Mouse (Mus musculus) cerebellum, adult (tissue): ENCODE measurements around the gene Auts2.

ENCODE experiments used
- ATAC-seq: cut with Nextera tagmentation; 2 replicates; pipeline ENCODE4 v1.9.2; 2017; ENCODE audit warnings: mild to moderate bottlenecking, moderate library complexity, mixed read lengths; ENCODE audit not compliant: insufficient number of reproducible peaks, low FRiP score, low TSS enrichment

The Auts2 gene

DNA sequence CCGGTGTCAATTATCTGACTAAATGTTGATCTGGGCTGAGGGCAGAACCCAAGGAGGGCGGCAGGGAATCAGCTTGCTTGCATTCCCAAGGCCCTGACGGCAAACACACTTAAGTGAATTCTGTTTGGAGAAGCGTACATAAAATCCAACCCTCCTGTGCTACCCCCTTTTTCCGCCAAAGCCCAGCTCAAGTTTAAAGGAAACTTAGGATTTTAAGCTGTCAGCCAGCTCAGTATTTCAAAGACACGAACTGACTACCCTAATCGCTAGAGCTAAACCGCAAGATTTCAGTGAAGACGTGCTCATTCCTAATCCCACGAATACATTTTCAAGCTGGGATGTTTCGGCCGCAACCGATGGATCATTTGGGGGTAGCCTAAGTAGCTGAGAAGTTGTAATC lies 490.5 kb downstream of the Auts2 start:
- no peak for ATAC-seq

DNA sequence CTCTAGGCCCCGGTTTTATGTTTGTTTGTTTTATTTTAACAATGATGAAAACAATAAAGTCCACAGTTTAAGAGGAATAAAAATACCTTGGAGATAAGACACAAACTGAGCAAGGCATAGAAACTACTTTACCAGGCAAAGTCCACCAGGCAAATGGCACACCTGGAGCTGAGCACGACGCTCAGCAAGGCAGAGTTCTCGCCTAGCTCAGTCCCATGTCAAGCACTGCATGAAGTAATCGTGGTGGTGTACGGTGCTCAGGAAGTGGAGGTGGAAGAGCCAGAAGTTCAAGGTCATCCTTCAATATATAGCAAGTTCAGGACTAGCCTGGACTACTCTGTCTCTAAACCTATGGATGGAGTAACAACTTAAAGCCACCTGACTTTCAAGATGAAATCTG lies 503.6 kb downstream of the Auts2 start:
- ATAC-seq, result no peak

DNA sequence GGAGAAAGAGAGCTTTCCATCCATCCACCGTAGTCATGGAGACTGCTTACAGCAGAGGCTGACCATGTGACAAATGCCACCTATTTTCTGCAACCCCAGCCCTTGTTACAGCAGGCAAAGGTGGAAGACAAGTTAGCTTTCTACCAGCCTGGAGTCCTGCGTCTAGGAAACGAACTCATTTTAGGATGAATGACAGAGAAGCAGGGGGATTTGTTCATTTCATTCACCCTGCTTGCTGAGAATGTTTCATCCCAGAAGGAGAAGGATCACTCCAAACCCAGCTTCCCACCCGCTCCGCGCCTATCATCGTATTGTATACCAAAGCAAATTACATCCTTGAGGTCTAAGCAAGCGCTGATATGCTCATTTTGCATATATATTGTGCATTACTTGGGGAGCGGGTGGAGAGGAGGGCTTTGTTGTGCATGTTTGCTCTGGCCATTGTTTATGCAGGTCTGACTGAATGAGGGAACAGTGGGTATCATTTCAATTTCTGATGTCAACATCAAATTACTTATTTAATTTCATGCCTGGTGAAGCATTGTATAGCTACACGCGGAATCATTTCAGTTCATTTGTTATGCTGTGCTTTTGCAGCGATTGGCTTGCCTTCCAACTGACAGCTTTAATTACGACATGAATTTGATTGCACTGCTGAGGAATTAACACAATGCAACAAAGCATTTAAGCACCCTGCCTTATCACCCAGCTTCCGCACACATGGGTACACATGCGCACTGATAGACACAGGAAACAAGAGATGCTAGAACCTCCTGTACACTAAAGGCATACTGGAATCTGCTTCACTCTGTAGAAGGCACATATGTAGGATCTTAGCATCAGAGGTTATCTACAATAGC lies 509.4 kb downstream of the Auts2 start:
- ATAC-seq, result no peak

DNA sequence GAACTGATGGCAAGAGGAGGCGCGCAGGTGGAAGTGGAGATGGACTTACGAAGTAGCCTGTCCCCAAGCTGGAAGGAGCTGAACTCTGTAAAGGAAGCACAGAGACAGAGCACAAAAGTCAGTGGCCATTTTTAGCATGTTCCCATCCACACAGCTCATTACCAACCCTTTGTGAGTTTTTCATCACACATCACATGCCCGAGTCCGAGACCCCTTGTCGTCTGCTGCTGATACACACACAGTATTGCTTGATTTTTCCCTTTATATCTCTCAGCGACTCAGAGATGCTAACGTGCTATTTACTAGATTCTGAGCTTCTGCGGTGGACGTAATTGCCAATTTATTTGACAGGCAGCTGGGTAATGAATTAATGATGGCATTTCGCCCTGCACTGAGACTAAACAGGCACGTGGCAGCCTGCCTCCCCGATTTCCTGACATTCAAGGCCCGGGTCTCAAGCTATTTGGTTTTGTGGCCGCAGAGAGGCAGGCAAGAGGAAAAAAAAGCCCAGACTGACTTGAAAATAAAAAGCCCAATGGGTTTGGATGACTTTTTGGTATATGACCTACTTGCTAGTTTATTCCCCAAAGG lies 512.1 kb downstream of the Auts2 start:
- ATAC-seq, result no peak

- no peak for ATAC-seq
These were observed 513.5 kb downstream of the Auts2 start for GRCm38 (mm10) chr5:132029638-132030037.

GRCm38 (mm10) chr5:132029038-132029437 lies 514.1 kb downstream of the Auts2 start:
- ATAC-seq, result no peak

DNA sequence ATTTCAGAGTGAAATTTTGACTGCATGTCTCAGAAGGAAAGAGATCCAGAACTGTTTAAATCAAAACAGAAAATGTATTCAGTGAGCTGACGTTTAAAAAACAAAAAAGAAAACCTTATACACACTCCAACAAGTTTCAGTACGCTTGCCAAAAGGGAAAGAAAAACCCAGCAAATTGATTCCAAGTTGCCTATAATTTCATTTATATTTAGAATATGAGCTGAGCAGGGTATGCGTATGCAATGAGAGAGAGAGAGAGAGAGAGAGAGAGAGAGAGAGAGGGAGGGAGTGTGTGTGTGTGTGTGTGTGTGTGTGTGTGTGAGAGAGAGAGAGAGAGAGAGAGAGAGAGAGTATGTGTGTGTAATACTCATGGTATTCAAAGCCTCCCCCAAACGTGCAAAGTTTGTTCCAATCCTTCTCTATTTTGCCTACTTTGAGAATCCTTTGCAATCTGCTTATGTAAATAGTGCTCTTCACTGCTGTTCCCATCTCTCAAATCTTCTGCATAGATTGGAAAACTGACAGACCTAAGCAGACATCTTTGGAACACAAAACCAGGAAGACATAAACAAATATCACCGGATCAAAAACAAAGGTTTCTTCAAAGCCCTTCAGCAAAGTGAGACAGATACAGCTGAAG lies 515.2 kb downstream of the Auts2 start:
- no peak for ATAC-seq

- ATAC-seq, result no peak
These were observed 529.8 kb downstream of the Auts2 start for GRCm38 (mm10) chr5:132013296-132013695.

DNA sequence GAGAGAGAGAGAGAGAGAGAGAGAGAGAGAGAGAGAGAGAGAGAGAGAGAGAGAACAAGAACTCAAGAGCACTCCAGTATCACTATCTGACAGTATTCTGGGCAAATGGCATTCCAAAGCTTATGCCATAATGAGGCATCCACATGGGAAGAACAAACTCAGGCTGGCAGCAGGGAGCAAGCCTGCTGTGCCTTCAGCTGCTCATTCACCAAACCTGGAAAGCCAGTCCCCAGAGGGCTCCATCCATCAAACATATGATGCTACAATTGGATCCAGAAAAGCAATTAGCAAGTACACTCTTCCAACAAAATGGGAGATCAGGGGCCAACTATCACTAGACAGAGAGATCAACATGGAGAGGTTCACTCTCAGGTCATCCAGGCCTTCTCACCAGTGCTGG lies 531.3 kb downstream of the Auts2 start:
- peak; percentile 88 for ATAC-seq

DNA sequence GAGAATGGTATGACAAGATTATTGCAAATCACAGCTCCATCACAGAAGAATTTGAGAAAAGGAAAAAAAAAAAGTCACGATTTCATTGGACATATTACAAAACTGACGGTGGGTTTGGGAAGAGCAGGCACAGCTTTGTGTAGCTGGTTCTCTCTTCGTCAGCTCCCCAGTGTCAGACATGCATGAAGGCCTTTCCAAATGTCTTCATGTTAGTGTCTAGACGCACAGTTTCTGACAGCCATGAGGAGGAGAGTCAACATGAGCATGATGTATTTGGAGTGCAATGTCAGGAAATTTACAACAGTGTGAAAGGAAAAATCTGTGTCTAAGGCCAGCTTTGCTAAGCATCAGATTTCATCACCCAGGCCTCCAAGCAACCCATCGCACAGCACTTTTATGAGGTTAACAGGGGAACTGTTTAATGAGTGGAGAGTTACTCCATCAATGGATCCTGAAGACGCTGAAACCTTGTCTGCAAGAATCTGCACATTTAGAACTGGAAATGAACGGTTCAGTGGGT lies 534.4 kb downstream of the Auts2 start:
- ATAC-seq, result no peak

GRCm38 (mm10) chr5:132007907-132008306 lies 535.2 kb downstream of the Auts2 start:
- ATAC-seq, result no peak

- no peak for ATAC-seq
These were observed 550.4 kb downstream of the Auts2 start for GRCm38 (mm10) chr5:131992681-131993211.

DNA sequence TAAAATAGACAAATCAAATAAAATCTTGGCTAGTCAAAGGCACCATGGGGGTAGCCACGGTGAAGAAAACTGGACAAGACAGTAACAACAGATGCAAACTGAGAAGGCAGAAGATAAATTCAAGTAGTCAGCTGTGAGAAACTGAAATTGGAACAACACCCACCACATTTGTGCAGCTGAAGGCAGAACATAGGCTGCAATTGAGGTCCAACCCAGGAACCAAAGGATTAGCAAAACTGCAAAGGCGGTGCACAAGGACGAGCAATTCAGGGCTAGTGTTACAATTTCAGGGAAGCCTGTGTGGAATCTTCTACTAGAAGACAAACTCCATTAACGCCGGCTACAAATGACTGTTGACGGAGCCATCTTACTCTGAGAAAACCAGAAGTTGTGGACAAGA lies 550.9 kb downstream of the Auts2 start:
- no peak for ATAC-seq

DNA sequence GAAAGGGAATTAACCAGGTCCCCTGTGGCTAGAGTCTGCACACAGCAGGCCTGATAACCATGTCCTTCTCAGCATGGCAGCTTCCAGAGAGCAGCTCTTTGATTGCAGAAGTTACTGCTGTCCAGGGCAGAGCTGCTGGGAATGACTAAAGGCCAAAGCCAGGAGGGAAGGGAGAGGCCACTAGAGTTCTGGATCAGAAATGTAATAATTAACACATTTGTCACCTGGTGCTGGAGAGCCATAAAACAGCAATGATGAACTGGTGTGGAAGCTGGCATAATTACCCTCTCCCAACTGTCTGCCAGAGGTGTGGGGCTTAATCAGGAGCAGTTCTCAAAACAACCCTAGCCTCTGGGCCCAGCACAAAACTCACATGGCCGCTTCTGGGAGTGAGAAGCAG lies 552.6 kb downstream of the Auts2 start:
- ATAC-seq, result no peak

DNA sequence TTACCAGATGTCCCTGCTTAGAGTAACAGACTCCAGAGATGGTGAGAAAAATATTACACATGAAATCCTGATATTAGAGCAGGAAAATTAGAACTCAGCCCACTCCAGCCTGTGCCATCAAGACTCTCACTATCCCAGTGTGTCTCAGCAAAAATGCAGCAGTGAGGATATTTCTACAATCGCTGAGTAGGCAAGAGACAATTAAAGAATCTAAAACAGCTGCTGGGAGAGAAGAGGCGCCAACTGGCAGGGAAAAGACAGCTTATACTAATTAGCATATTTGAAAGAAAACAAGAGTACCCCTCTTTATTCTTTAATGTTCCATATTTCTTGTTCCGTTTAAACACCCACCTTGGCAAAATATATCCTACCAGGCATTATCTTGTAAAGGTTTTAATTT lies 561.7 kb downstream of the Auts2 start:
- ATAC-seq, result no peak

DNA sequence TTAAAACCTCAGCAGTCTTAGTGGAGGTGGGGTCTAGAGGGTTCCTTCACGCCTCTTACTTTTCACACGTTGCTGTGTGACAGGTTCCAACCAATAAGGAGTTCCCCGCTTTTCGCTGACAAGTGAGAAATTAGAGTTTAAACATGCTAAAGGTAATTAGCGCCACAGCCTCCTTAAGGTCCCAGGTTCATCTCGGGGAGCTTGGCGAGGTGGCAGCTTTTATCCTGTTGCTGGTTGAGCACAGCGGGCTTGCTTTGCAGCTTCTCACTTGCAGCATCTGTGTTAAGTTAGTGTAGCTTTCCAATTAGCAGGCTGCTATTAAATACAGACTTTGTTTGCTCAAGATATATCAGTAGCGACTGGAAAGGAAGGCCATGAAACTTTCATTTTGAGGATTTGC lies 564.2 kb downstream of the Auts2 start:
- ATAC-seq, result no peak

GRCm38 (mm10) chr5:131977497-131977896 lies 565.6 kb downstream of the Auts2 start:
- ATAC-seq, result no peak

DNA sequence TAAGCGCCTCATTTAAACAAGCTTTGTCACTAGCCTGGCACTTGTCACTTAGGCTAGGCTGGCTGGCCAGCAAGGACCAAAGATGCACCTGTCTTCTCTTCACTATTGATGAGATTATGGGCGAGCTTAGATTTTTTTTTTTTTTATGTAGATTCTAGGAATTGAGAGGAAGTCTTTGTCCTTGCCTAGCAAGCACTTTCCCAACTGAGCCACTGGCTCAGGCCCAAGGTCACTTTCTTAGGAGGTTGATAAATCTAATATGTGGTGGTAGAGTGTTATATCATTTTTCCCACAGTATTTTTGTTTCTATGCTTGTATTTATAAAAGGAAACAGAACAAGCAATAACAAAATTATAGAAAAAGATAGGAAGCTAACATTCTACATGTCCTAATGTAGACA lies 571.2 kb downstream of the Auts2 start:
- ATAC-seq, result no peak

GRCm38 (mm10) chr5:131965499-131965898 lies 577.6 kb downstream of the Auts2 start:
- no peak for ATAC-seq

- ATAC-seq, result no peak
These were observed 579.6 kb downstream of the Auts2 start for GRCm38 (mm10) chr5:131963565-131963964.

DNA sequence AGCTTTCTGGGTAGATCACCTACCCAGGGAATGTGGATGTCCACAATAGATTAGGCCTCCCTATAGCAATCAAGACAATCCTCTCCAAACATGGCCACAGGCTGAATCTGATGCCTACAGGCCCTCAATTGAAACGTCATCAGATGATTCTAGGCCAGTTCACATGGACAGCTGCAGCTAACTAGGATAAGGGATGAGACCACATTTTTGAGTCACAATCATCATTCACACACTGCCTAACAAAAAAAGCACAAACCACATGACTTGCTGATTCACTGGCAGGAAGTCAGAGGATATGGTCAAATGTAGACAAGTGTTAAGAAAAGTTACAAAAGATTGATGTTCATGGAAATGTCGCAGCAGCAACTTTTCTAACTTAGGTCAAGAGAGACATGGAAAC lies 581.3 kb downstream of the Auts2 start:
- ATAC-seq, result no peak
